ENCODE assay signal across 17 mouse cellular contexts in genomic region chr5:111022940-111023339, GRCm38 (mm10).
DNase-seq lines count a peak whose midpoint lies in the region; ATAC-seq lines count a peak whose summit lies in the region.
"Had no signal": no experiment of that assay in that cellular context is flagged by ENCODE, and none has a peak within 500 bp of the region (broad histone marks: within the 10 kb centered on the region; RNA-seq: fewer than 3 reads in every experiment).

No protein-coding gene starts in this region.

- 78% methylated on average over 1 of the region's 1 CpGs for WGBS in neural tube, embryonic 13.5 days
- 95% methylated on average over 1 of the region's 1 CpGs for whole genome bisulfite sequencing in hindbrain, embryonic 10.5 days
- 96% methylated on average over 1 of the region's 1 CpGs for WGBS in midbrain, embryonic 12.5 days

- no peaks in the 10 kb centered on the region for H3K36me3 ChIP-seq in neural tube, embryonic 13.5 days
- no peaks in the 10 kb centered on the region for H3K36me3 ChIP-seq in hindbrain, embryonic 10.5 days
- H3K36me3 ChIP-seq in midbrain, embryonic 12.5 days = no peaks in the 10 kb centered on the region
- H3K36me3 ChIP-seq: kidney, embryonic 15.5 days; limb, embryonic 13.5 days had no signal

- peaks cover 75% of the 10 kb centered on the region for H3K4me1 ChIP-seq in neural tube, embryonic 13.5 days (replicated peaks)
- peaks cover 55% of the 10 kb centered on the region for H3K4me1 ChIP-seq in hindbrain, embryonic 10.5 days (replicated peaks)
- H3K4me1 ChIP-seq in midbrain, embryonic 12.5 days = peaks cover 64% of the 10 kb centered on the region

- H3K9me3 ChIP-seq in neural tube, embryonic 13.5 days = no peaks in the 10 kb centered on the region
- H3K9me3 ChIP-seq in hindbrain, embryonic 10.5 days = no peaks in the 10 kb centered on the region
- H3K9me3 ChIP-seq in midbrain, embryonic 12.5 days = no peaks in the 10 kb centered on the region
- H3K9me3 ChIP-seq: kidney, embryonic 15.5 days; limb, embryonic 13.5 days had no signal

- H3K27ac ChIP-seq in neural tube, embryonic 13.5 days (replicated peaks) = peak overlapping the region; percentile 91
- peak overlapping the region; percentile 59; the same call in 1 of the 2 replicates for H3K27ac ChIP-seq in hindbrain, embryonic 10.5 days
- H3K27ac ChIP-seq in midbrain, embryonic 12.5 days (replicated peaks) = peak overlapping the region; percentile 83; the same call in 1 of the 2 replicates
- H3K27ac ChIP-seq: kidney, embryonic 15.5 days; limb, embryonic 13.5 days; liver, embryonic 14.5 days had no signal

- no peak overlapping the region for H3K4me2 ChIP-seq in neural tube, embryonic 13.5 days
- no peak overlapping the region for H3K4me2 ChIP-seq in midbrain, embryonic 12.5 days (replicated peaks)
- H3K4me2 ChIP-seq: heart, embryonic 11.5 days; kidney, embryonic 15.5 days; limb, embryonic 13.5 days had no signal

- no peak for DNase-seq in neural tube, embryonic 10.5 days (ENCODE audit: extremely low spot score, low spot score)
- no peak for DNase-seq in hindbrain, embryonic 10.5 days (ENCODE audit: low spot score)
- DNase-seq in kidney, postnatal 25 days = no peak
- DNase-seq in spleen, postnatal 14 days (ENCODE audit: low spot score in 2 of 2) = no peak
- no peak for DNase-seq in B cell, adult 2 months
- no peak for DNase-seq in spleen, postnatal 36 days (ENCODE audit: low spot score in 2 of 2)
- DNase-seq: cerebellum, adult 11 months; cerebellum, postnatal 14 days; gastrocnemius, postnatal 25 days; heart, postnatal 14 days; spleen, adult 18-20 months had no signal

- H3K27me3 ChIP-seq in neural tube, embryonic 13.5 days = no peaks in the 10 kb centered on the region
- no peaks in the 10 kb centered on the region for H3K27me3 ChIP-seq in hindbrain, embryonic 10.5 days (ENCODE audit: insufficient read depth, poor library complexity, severe bottlenecking)
- H3K27me3 ChIP-seq in midbrain, embryonic 12.5 days = no peaks in the 10 kb centered on the region
- H3K27me3 ChIP-seq: kidney, embryonic 15.5 days; limb, embryonic 13.5 days had no signal

- no peak overlapping the region for H3K4me3 ChIP-seq in neural tube, embryonic 13.5 days
- H3K4me3 ChIP-seq in hindbrain, embryonic 10.5 days = no peak overlapping the region
- no peak overlapping the region for H3K4me3 ChIP-seq in midbrain, embryonic 12.5 days
- H3K4me3 ChIP-seq: kidney, embryonic 15.5 days; limb, embryonic 13.5 days had no signal

- no peak for ATAC-seq in neural tube, embryonic 13.5 days (ENCODE audit: low read depth)
- no peak for ATAC-seq in midbrain, embryonic 12.5 days (ENCODE audit: low FRiP score, low read depth)

- peak overlapping the region; percentile 54; the same call in 1 of the 2 replicates for H3K9ac ChIP-seq in neural tube, embryonic 13.5 days
- H3K9ac ChIP-seq in midbrain, embryonic 12.5 days (replicated peaks) = no peak overlapping the region
- H3K9ac ChIP-seq: kidney, embryonic 15.5 days; limb, embryonic 13.5 days; liver, embryonic 14.5 days had no signal
